Comparison of ENCODE assay signal across 8 mouse cellular contexts in the genomic region with DNA sequence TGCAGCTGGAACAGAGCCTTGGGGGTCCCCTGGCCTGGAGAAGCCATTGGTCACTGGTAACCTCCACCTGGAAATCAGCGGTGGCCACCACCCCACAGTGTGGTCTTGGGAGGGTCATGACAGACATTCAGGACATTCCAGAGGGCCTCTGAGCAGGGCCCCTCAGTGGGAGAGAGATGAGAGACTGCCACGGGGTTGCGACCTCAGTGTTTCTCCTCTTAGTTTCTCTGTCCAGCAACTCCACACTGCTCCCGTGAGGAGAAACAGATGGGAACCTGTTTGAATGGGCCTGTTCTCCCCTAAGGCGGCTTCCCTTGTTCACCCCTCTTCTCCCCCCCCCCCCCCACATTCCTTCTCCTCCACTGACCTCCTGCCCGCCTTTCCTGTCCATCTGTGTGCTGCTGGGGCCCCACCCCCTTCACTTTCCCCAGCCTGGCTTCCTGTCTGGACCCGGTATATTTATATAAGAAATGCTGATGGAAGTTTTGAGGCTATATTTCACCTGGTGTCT. TPM values are rescaled to one million over a fixed set of nuclear protein-coding genes. Genes with fewer than 3 reads are reported as not detected.
A peak's percentile ranks its signal among the peaks of the same experiment; 100 is the strongest.
DNase-seq lines count a peak whose midpoint lies in the region; ATAC-seq and TF ChIP-seq lines count a peak whose summit lies in the region.
"Had no signal": no experiment of that assay in that cellular context is flagged by ENCODE, and none has a peak within 500 bp of the region (broad histone marks: within the 10 kb centered on the region; RNA-seq: fewer than 3 reads in every experiment).

No protein-coding gene starts in this region.

- H3K36me3 ChIP-seq in hindbrain, embryonic 11.5 days (ENCODE audit: control insufficient read depth, insufficient read depth, low read length) = no peaks in the 10 kb centered on the region
- peaks cover 20% of the 10 kb centered on the region for H3K36me3 ChIP-seq in limb, embryonic 14.5 days (ENCODE audit: control insufficient read depth, insufficient read depth, low read length)

- H3K4me2 ChIP-seq in hindbrain, embryonic 11.5 days (replicated peaks; ENCODE audit: low read depth, low read length) = no peak overlapping the region
- H3K4me2 ChIP-seq in limb, embryonic 14.5 days (replicated peaks; ENCODE audit: low read depth, low read length, severe bottlenecking) = no peak overlapping the region

- no peaks in the 10 kb centered on the region for H3K27me3 ChIP-seq in cerebellum, adult 2 months (ENCODE audit: control insufficient read depth, insufficient read depth, low read length)
- no peaks in the 10 kb centered on the region for H3K27me3 ChIP-seq in hindbrain, embryonic 11.5 days (ENCODE audit: control insufficient read depth, insufficient read depth, low read length)
- H3K27me3 ChIP-seq in limb, embryonic 14.5 days (ENCODE audit: control insufficient read depth, insufficient read depth, low read length) = no peaks in the 10 kb centered on the region

- H3K4me3 ChIP-seq in cerebellum, adult 2 months (replicated peaks; ENCODE audit: insufficient read depth, low read depth, low read length) = no peak overlapping the region
- H3K4me3 ChIP-seq in hindbrain, embryonic 11.5 days (ENCODE audit: low read depth, low read length) = no peak overlapping the region
- H3K4me3 ChIP-seq in limb, embryonic 14.5 days (replicated peaks; ENCODE audit: low read length) = no peak overlapping the region

- peak overlapping the region; percentile 97 for H3K27ac ChIP-seq in cerebellum, adult 2 months (ENCODE audit: insufficient read depth, low read length)
- no peak overlapping the region for H3K27ac ChIP-seq in hindbrain, embryonic 11.5 days (ENCODE audit: low read depth, low read length)
- H3K27ac ChIP-seq in limb, embryonic 14.5 days (replicated peaks; ENCODE audit: low read depth, low read length) = peak overlapping the region; percentile 95; the same call in 1 of the 2 replicates
- H3K27ac ChIP-seq: macrophage had no signal

- DNase-seq in cerebellum, adult 2 months = peak; percentile 68 to 77
- DNase-seq in embryo, embryonic 10 days (ENCODE audit: low spot score) = peak; percentile 79
- DNase-seq in hindbrain, embryonic 11.5 days (ENCODE audit: low spot score) = peak; percentile 43
- DNase-seq in limb, embryonic 14.5 days (ENCODE audit: low spot score) = no peak
- no peak for DNase-seq in spleen, adult 18-20 months
- no peak for DNase-seq in layer of hippocampus, adult 11-12 months (ENCODE audit: low spot score)
- no peak for DNase-seq in adrenal gland, postnatal 10 days

- TF ChIP-seq POLR2A in cerebellum, adult 2 months (IDR thresholded peaks at IDR 0.05; ENCODE audit: borderline replicate concordance, insufficient read depth, low read length) = no peak
- no peak for TF ChIP-seq POLR2A in limb, embryonic 14.5 days (IDR thresholded peaks at IDR 0.05; ENCODE audit: borderline replicate concordance, extremely low read depth, insufficient read depth, insufficient read length)

- no peak for TF ChIP-seq CTCF in cerebellum, adult 2 months (IDR thresholded peaks at IDR 0.05; ENCODE audit: borderline replicate concordance, insufficient read depth, low read depth, low read length)

- WGBS in cerebellum, adult 2 months = 6% methylated on average over 7 of the region's 7 CpGs
- 9% methylated on average over 7 of the region's 7 CpGs for WGBS in hindbrain, embryonic 11.5 days
- WGBS in limb, embryonic 14.5 days = 6% methylated on average over 7 of the region's 7 CpGs

- H3K9ac ChIP-seq in hindbrain, embryonic 11.5 days (ENCODE audit: low read depth, low read length) = no peak overlapping the region
- no peak overlapping the region for H3K9ac ChIP-seq in limb, embryonic 14.5 days (ENCODE audit: low read depth, low read length, severe bottlenecking)

- ATAC-seq in hindbrain, embryonic 11.5 days (ENCODE audit: low FRiP score) = no peak
- ATAC-seq in limb, embryonic 14.5 days (ENCODE audit: low FRiP score, low read depth) = peak; percentile 50

- no peaks in the 10 kb centered on the region for H3K9me3 ChIP-seq in hindbrain, embryonic 11.5 days (ENCODE audit: control insufficient read depth, low read length)
- no peaks in the 10 kb centered on the region for H3K9me3 ChIP-seq in limb, embryonic 14.5 days (ENCODE audit: control insufficient read depth, low read length)

- H3K4me1 ChIP-seq in cerebellum, adult 2 months (ENCODE audit: control insufficient read depth, insufficient read depth, low read length) = peaks cover 83% of the 10 kb centered on the region
- peaks cover 12% of the 10 kb centered on the region for H3K4me1 ChIP-seq in hindbrain, embryonic 11.5 days (replicated peaks; ENCODE audit: control insufficient read depth, insufficient read depth, low read length)
- H3K4me1 ChIP-seq in limb, embryonic 14.5 days (ENCODE audit: control insufficient read depth, insufficient read depth, low read length) = peaks cover 24% of the 10 kb centered on the region

RNA-seq across cellular contexts. Expression of a gene that starts 14.6 kb away (rescaled TPM):
- 107 and 129 TPM in 2 replicates for polyA plus RNA-seq in cerebellum, adult 2 months (2012; rRNA removed)
- 13.0 and 13.1 TPM in 2 replicates for polyA plus RNA-seq in hindbrain, embryonic 11.5 days (2014; fragmentation: Nextera tagmentation; extraction: Ambion mirVana)
- 9.2 and 12.3 TPM in 2 replicates for polyA plus RNA-seq in limb, embryonic 14.5 days (2012; rRNA removed)
- polyA plus RNA-seq in limb, embryonic 14.5 days (2014; fragmentation: Nextera tagmentation; extraction: Ambion mirVana) = 9.2 and 10.0 TPM in 2 replicates
- 10 to 100 TPM; 10.6 to 11.5 TPM for total RNA-seq in adrenal gland, postnatal 10 days (2021)

Comparison
In these comparisons a context has a peak if more than half of its experiments do, and no peak if none do; other contexts are left out.
1. DNase-seq: peak in cerebellum, adult 2 months (2 of 2), embryo, embryonic 10 days (single experiment) and hindbrain, embryonic 11.5 days (single experiment); none in limb, embryonic 14.5 days (single experiment), spleen, adult 18-20 months (0 of 2), layer of hippocampus, adult 11-12 months (single experiment) and adrenal gland, postnatal 10 days (single experiment).